Mouse (Mus musculus): ENCODE results near the gene Gramd4.

- TF ChIP-seq CTCF (IDR thresholded peaks at IDR 0.05; ENCODE audit: borderline replicate concordance, insufficient read depth, low read depth, low read length) (no peak), POLR2A (IDR thresholded peaks at IDR 0.05; ENCODE audit: borderline replicate concordance, insufficient read depth, low read length) (no peak)
These were observed 38.6 kb upstream of the Gramd4 start for GRCm38 (mm10) chr15:86018753-86019512.

Data from cerebellum, adult 2 months (tissue).